9 mouse cellular contexts compared by ENCODE assay signal in the genomic region with DNA sequence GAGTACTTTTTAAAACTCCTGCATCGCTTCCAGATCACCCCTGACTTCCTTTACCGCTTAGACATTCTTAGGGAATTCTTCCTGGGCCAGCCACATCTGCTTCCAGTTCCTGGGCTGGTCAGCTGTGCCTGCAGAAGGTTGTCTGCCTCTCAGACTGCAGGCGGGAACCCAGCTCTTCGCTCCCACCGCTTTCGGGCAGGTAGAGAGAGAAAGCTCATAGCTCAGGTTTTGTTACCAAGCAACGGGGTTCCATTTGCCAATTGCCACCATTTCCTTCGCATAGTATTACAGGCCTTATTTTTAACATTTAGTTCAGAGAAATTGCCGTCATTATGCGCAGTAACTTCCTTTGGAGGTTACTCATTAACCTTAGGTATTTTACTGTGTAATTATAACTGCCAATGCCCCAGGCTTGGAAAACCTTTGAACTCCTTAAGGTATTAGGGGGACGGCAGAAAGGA. TPM values are rescaled to one million over a fixed set of nuclear protein-coding genes. Genes with fewer than 3 reads are reported as not detected.
DNase-seq lines count a peak whose midpoint lies in the region; ATAC-seq lines count a peak whose summit lies in the region.
"Had no signal": no experiment of that assay in that cellular context is flagged by ENCODE, and none has a peak within 500 bp of the region (broad histone marks: within the 10 kb centered on the region; RNA-seq: fewer than 3 reads in every experiment).

No protein-coding gene starts in this region.

- no peaks in the 10 kb centered on the region for H3K9me3 ChIP-seq in hindbrain, embryonic 13.5 days
- H3K9me3 ChIP-seq in limb, embryonic 13.5 days, result no peaks in the 10 kb centered on the region
- H3K9me3 ChIP-seq in midbrain, embryonic 16.5 days (replicated peaks; ENCODE audit: control insufficient read depth, low read length, poor library complexity, severe bottlenecking), result no peaks in the 10 kb centered on the region

- 8% methylated on average over 11 of the region's 11 CpGs for WGBS in hindbrain, embryonic 13.5 days
- WGBS in limb, embryonic 13.5 days, result 1% methylated on average over 11 of the region's 11 CpGs
- 9% methylated on average over 11 of the region's 11 CpGs for WGBS in midbrain, embryonic 16.5 days

- H3K27ac ChIP-seq in hindbrain, embryonic 13.5 days, result peak overlapping the region; percentile 49
- H3K27ac ChIP-seq in limb, embryonic 13.5 days, result peak overlapping the region; percentile 88
- peak overlapping the region; percentile 87 for H3K27ac ChIP-seq in midbrain, embryonic 16.5 days (ENCODE audit: low read length)

- peak overlapping the region; percentile 69 for H3K4me2 ChIP-seq in hindbrain, embryonic 13.5 days
- peak overlapping the region; percentile 78 for H3K4me2 ChIP-seq in limb, embryonic 13.5 days (replicated peaks)
- peak overlapping the region; percentile 64 for H3K4me2 ChIP-seq in midbrain, embryonic 16.5 days (ENCODE audit: low read length)

- peaks cover 23% of the 10 kb centered on the region for H3K4me1 ChIP-seq in hindbrain, embryonic 13.5 days (replicated peaks)
- H3K4me1 ChIP-seq in limb, embryonic 13.5 days, result peaks cover 29% of the 10 kb centered on the region
- H3K4me1 ChIP-seq in midbrain, embryonic 16.5 days (ENCODE audit: control insufficient read depth, insufficient read depth, low read length), result peaks cover 14% of the 10 kb centered on the region

- no peaks in the 10 kb centered on the region for H3K36me3 ChIP-seq in hindbrain, embryonic 13.5 days
- H3K36me3 ChIP-seq in limb, embryonic 13.5 days, result no peaks in the 10 kb centered on the region
- no peaks in the 10 kb centered on the region for H3K36me3 ChIP-seq in midbrain, embryonic 16.5 days (ENCODE audit: control insufficient read depth, insufficient read depth, low read length)

- peak overlapping the region; percentile 45 for H3K4me3 ChIP-seq in hindbrain, embryonic 13.5 days
- peak overlapping the region; percentile 45 for H3K4me3 ChIP-seq in limb, embryonic 13.5 days
- peak overlapping the region; percentile 50 for H3K4me3 ChIP-seq in midbrain, embryonic 16.5 days (ENCODE audit: low read depth, low read length)
- H3K4me3 ChIP-seq: myocyte had no signal

- peak; percentile 31 for DNase-seq in CD4-positive, CD25-positive, alpha-beta regulatory T cell, adult 2 months (ENCODE audit: low read depth, low spot score)
- peak; percentile 36 for DNase-seq in cerebellum, adult 9-11 months
- DNase-seq in layer of hippocampus, adult 11-12 months (ENCODE audit: low spot score), result no peak
- no peak for DNase-seq in thymus, adult 18-20 months

- H3K9ac ChIP-seq in hindbrain, embryonic 13.5 days, result peak overlapping the region; percentile 67
- peak overlapping the region; percentile 56; the same call in 1 of the 2 replicates for H3K9ac ChIP-seq in limb, embryonic 13.5 days
- peak overlapping the region; percentile 76 for H3K9ac ChIP-seq in midbrain, embryonic 16.5 days (ENCODE audit: low read depth, low read length)

- H3K27me3 ChIP-seq in hindbrain, embryonic 13.5 days, result peaks cover 34% of the 10 kb centered on the region
- no peaks in the 10 kb centered on the region for H3K27me3 ChIP-seq in limb, embryonic 13.5 days
- H3K27me3 ChIP-seq in midbrain, embryonic 16.5 days (ENCODE audit: control insufficient read depth, insufficient read depth, low read depth, low read length), result no peaks in the 10 kb centered on the region

- ATAC-seq in CD4-positive, CD25-positive, alpha-beta regulatory T cell, adult 4 months, result no peak
- ATAC-seq in hindbrain, embryonic 13.5 days (ENCODE audit: low FRiP score), result 0 out of 2 replicates have a peak, but pooled peaks have one; percentile 3
- ATAC-seq in limb, embryonic 13.5 days (ENCODE audit: low FRiP score, low read depth), result peak; percentile 45; the same call in 1 of the 2 replicates
- peak; percentile 55 for ATAC-seq in midbrain, embryonic 16.5 days

RNA-seq across cellular contexts. Expression of a gene that starts 1.2 kb away (rescaled TPM):
- 1 to 10 TPM; 1.9 to 3.1 TPM for polyA plus RNA-seq in CD4-positive, CD25-positive, alpha-beta regulatory T cell, adult 4 months (2017; shearing (Covaris generic))
- polyA plus RNA-seq in hindbrain, embryonic 13.5 days (2015; fragmentation: Nextera tagmentation; extraction: Ambion mirVana), result 8.5 and 10.7 TPM in 2 replicates
- polyA plus RNA-seq in limb, embryonic 13.5 days (2015; fragmentation: Nextera tagmentation; extraction: Ambion mirVana), result 5.6 and 7.5 TPM in 2 replicates
- 16.1 and 16.2 TPM in 2 replicates for polyA plus RNA-seq in midbrain, embryonic 16.5 days (2015; fragmentation: Nextera tagmentation; extraction: Ambion mirVana)

Comparison
In these comparisons a context has a peak if more than half of its experiments do, and no peak if none do; other contexts are left out.
1. DNase-seq: peak in CD4-positive, CD25-positive, alpha-beta regulatory T cell, adult 2 months (single experiment) and cerebellum, adult 9-11 months (single experiment); none in layer of hippocampus, adult 11-12 months (single experiment) and thymus, adult 18-20 months (0 of 2).
2. Peak in every context shown above with its lines, with median percentiles within 50 percentile points of each other: H3K27ac ChIP-seq, H3K4me2 ChIP-seq, H3K4me3 ChIP-seq and H3K9ac ChIP-seq.